ENCODE assay signal across 8 mouse cellular contexts in the genomic region with DNA sequence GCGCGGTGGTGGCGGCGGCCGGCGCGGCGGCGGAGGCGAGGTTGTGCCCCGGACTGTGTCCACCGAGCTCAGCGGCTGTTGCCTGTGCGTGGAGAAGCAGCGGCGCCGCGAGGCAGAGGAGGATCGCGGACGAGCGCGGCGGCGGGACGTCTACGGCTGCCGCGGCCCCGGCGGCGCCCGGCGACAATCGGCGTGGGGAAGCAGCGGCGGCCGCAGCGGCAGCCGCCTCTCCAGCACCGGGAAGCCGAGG. TPM values are rescaled to one million over a fixed set of nuclear protein-coding genes. Genes with fewer than 3 reads are reported as not detected.
DNase-seq lines count a peak whose midpoint lies in the region; ATAC-seq and TF ChIP-seq lines count a peak whose summit lies in the region.

A gene (plus strand): TSS at position 15 of the 250 bp plus-strand sequence.

- peak within 1 kb of the TSS; percentile 78 for H3K9ac ChIP-seq in intestine, embryonic 14.5 days (ENCODE audit: low read length)

- no peak for TF ChIP-seq CTCF in kidney, adult 2 months (conservative IDR thresholded peaks at IDR 0.05; ENCODE audit: insufficient read depth, insufficient read length, low read depth, low read length)

- no peaks in the 10 kb centered on the region for H3K27me3 ChIP-seq in kidney, adult 2 months (replicated peaks; ENCODE audit: control insufficient read depth, insufficient read depth, low read length)
- no peaks in the 10 kb centered on the region for H3K27me3 ChIP-seq in intestine, embryonic 14.5 days (replicated peaks; ENCODE audit: control insufficient read depth, insufficient read depth, low read length)

- peak within 1 kb of the TSS; percentile 70 for H3K4me2 ChIP-seq in intestine, embryonic 14.5 days (ENCODE audit: low read length)

- no peaks in the 10 kb centered on the region for H3K9me3 ChIP-seq in intestine, embryonic 14.5 days (ENCODE audit: control insufficient read depth, low read length)

- H3K27ac ChIP-seq in kidney, adult 2 months (ENCODE audit: insufficient read depth, low read depth, low read length), result peak within 1 kb of the TSS; percentile 81
- H3K27ac ChIP-seq in intestine, embryonic 14.5 days (ENCODE audit: low read depth), result peak within 1 kb of the TSS; percentile 91

- peak within 1 kb of the TSS; percentile 85 for H3K4me3 ChIP-seq in kidney, adult 2 months (ENCODE audit: insufficient read depth, low read depth, low read length)
- peak within 1 kb of the TSS; percentile 95 for H3K4me3 ChIP-seq in intestine, embryonic 14.5 days (ENCODE audit: low read depth, low read length)

- no peaks in the 10 kb centered on the region for H3K36me3 ChIP-seq in kidney, adult 2 months (ENCODE audit: control insufficient read depth, insufficient read depth, low read length)
- no peaks in the 10 kb centered on the region for H3K36me3 ChIP-seq in intestine, embryonic 14.5 days (ENCODE audit: control insufficient read depth, insufficient read depth, low read length)

- peaks cover 8% of the 10 kb centered on the region; the same call in 1 of the 2 replicates for H3K4me1 ChIP-seq in kidney, adult 2 months (ENCODE audit: control insufficient read depth, insufficient read depth, low read length)
- peaks cover 14% of the 10 kb centered on the region; the same call in 1 of the 2 replicates for H3K4me1 ChIP-seq in intestine, embryonic 14.5 days (replicated peaks; ENCODE audit: control insufficient read depth, insufficient read depth, low read length)

- 1% methylated on average over 24 of the region's 43 CpGs for WGBS in kidney, adult 2 months
- WGBS in intestine, embryonic 14.5 days, result under 1% methylated on average over 28 of the region's 43 CpGs

- no peak for TF ChIP-seq POLR2A in kidney, adult 2 months (IDR thresholded peaks at IDR 0.05; ENCODE audit: low read depth, low read length)

- DNase-seq in kidney, adult 2 months, result no peak
- no peak for DNase-seq in kidney, postnatal 14 days
- no peak for DNase-seq in adrenal gland, postnatal 14 days
- DNase-seq in gastrocnemius, postnatal 10 days, result no peak
- no peak for DNase-seq in intestine, embryonic 14.5 days (ENCODE audit: low spot score)
- DNase-seq in cerebellum, postnatal 14 days, result no peak
- no peak for DNase-seq in kidney, adult 9 months

- no peak; the same call in 1 of the 2 replicates for ATAC-seq in intestine, embryonic 14.5 days (replicated peaks; ENCODE audit: low FRiP score, low TSS enrichment, low read depth)
- ATAC-seq in megakaryocyte-erythroid progenitor cell, adult 5-6 weeks (replicated peaks; ENCODE audit: low FRiP score, low TSS enrichment, poor library complexity, severe bottlenecking), result no peak

RNA-seq across cellular contexts. Expression of the gene that starts here (rescaled TPM):
- 12.0 and 14.0 TPM in 2 replicates for polyA plus RNA-seq in kidney, adult 2 months (2012; rRNA removed)
- 46.9 and 56.3 TPM in 2 replicates for total RNA-seq in adrenal gland, postnatal 14 days (2021)
- 100 to 1,000 TPM; 161 to 166 TPM for total RNA-seq in gastrocnemius, postnatal 10 days (2021)
- polyA plus RNA-seq in intestine, embryonic 14.5 days (2014; fragmentation: Nextera tagmentation; extraction: Ambion mirVana), result 48.9 and 50.4 TPM in 2 replicates
- total RNA-seq in megakaryocyte-erythroid progenitor cell, adult 5-6 weeks (2014; fragmentation: Nextera tagmentation), result 19.5 and 19.6 TPM in 2 replicates
- total RNA-seq in megakaryocyte-erythroid progenitor cell, adult 5-6 weeks (2017), result 20.2 and 34.7 TPM in 2 replicates
